Mouse (Mus musculus) spleen, adult 2 months (tissue): ENCODE results near the gene Selp.

Experiments used
- CTCF ChIP-seq: fragments of 200-500 bp; IDR thresholded peaks from 2 replicates; pipeline ENCODE4 v1.5.1; 2011; ENCODE audit warnings: mild to moderate bottlenecking, inconsistent platforms; ENCODE audit not compliant: insufficient read depth, insufficient read length, insufficient replicate concordance; ENCODE audit errors: extremely low read depth
- POLR2A ChIP-seq: fragments of 200-500 bp; IDR thresholded peaks from 2 replicates; pipeline ENCODE4 v1.6.1; 2011; ENCODE audit warnings: low read depth, low read length, inconsistent platforms

GRCm38 (mm10) chr1:164120777-164121158 lies 5.7 kb downstream of the Selp start:
- TF ChIP-seq CTCF (no peak), POLR2A (no peak)
